Mouse (Mus musculus) liver, embryonic 16.5 days (tissue): ENCODE measurements around the gene Plcg1. TPM values are rescaled to one million over a fixed set of nuclear protein-coding genes. Genes with fewer than 3 reads are reported as not detected.

Experiments used
- ATAC-seq: fragments of 200-750 bp; cut with Nextera tagmentation; 2 replicates; pipeline ENCODE4 v1.8.0; 2017; ENCODE audit warnings: low read depth, mild to moderate bottlenecking, moderate number of reproducible peaks, moderate library complexity
- H3K27ac ChIP-seq: fragments of 300-500 bp; sonication (generic); 2 replicates; pipeline ENCODE4 v1.5.1; 2014; ENCODE audit warnings: mild to moderate bottlenecking, low read length
- H3K27me3 ChIP-seq: fragments of 300-500 bp; sonication (generic); 2 replicates; pipeline ENCODE4 v1.6.1; 2014; ENCODE audit warnings: low read depth, low read length, mixed read lengths; ENCODE audit not compliant: control insufficient read depth, insufficient read depth
- H3K36me3 ChIP-seq: fragments of 300-500 bp; sonication (generic); 2 replicates; pipeline ENCODE4 v1.6.1; 2014; ENCODE audit warnings: mild to moderate bottlenecking; ENCODE audit not compliant: control insufficient read depth, insufficient read depth
- H3K4me1 ChIP-seq: fragments of 300-500 bp; sonication (generic); 2 replicates; pipeline ENCODE4 v1.6.1; 2014; ENCODE audit warnings: low read depth, low read length, mixed read lengths; ENCODE audit not compliant: control insufficient read depth
- H3K4me2 ChIP-seq: fragments of 300-500 bp; sonication (generic); 2 replicates; pipeline ENCODE4 v1.6.1; 2014; ENCODE audit warnings: low read depth, low read length, mixed read lengths
- H3K4me3 ChIP-seq: fragments of 300-500 bp; sonication (generic); 2 replicates; pipeline ENCODE4 v1.5.1; 2014; ENCODE audit warnings: low read depth, mild to moderate bottlenecking, low read length
- H3K9ac ChIP-seq: fragments of 300-500 bp; sonication (generic); 2 replicates; pipeline ENCODE4 v1.6.1; 2014; ENCODE audit warnings: low read depth, low read length
- H3K9me3 ChIP-seq: fragments of 300-500 bp; sonication (generic); replicated peaks from 2 replicates; pipeline ENCODE4 v1.6.1; 2016; ENCODE audit warnings: low read length; ENCODE audit not compliant: control insufficient read depth
- WGBS: fragments of 180-500 bp; shearing (Covaris S2); extraction: QIAGEN DNeasy Blood & Tissue Kit; methylation state at CpG from one replicate; pipeline ENCODE4 v1.1.7; 2014; ENCODE audit not compliant: insufficient replicate concordance; 5-methylcytosine and 5-hydroxymethylcytosine counted together
- polyA plus RNA-seq: library from polyadenylated mRNA; unstranded; fragments of >200 nt; fragmentation: Nextera tagmentation; extraction: Ambion mirVana; gene quantifications from 2 replicates; pipeline ENCODE4 v1.2.1, GENCODE M21; 2015

Gene Plcg1
- polyA plus RNA-seq, 1 experiment from 2014 or later, result 5.5 TPM

- Histone ChIP-seq H3K27ac (peak overlapping the region; percentile 54), H3K36me3 (no peaks in the 10 kb centered on the region), H3K9ac (no peak overlapping the region), H3K4me1 (peaks cover 15% of the 10 kb centered on the region), H3K4me2 (no peak overlapping the region), H3K9me3 (no peaks in the 10 kb centered on the region), H3K4me3 (no peak overlapping the region), H3K27me3 (no peaks in the 10 kb centered on the region)
- ATAC-seq, result peak; percentile 49
- 10% methylated on average over 1 of the region's 1 CpGs for WGBS
These were observed 11.1 kb downstream of the Plcg1 start for GRCm38 (mm10) chr2:160742161-160742609.

GRCm38 (mm10) chr2:160744040-160744822 lies 13.1 kb downstream of the Plcg1 start:
- no peaks in the 10 kb centered on the region for H3K27me3 ChIP-seq
- no peaks in the 10 kb centered on the region for H3K9me3 ChIP-seq
- H3K36me3 ChIP-seq, result no peaks in the 10 kb centered on the region
- 63% methylated on average over 7 of the region's 7 CpGs for WGBS
- no peak for ATAC-seq
- 0 out of 2 replicates have a peak overlapping the region, but pooled peaks have one; percentile 17 for H3K27ac ChIP-seq
- H3K4me2 ChIP-seq, result no peak overlapping the region
- peaks cover 14% of the 10 kb centered on the region for H3K4me1 ChIP-seq
- no peak overlapping the region for H3K4me3 ChIP-seq
- no peak overlapping the region for H3K9ac ChIP-seq

DNA sequence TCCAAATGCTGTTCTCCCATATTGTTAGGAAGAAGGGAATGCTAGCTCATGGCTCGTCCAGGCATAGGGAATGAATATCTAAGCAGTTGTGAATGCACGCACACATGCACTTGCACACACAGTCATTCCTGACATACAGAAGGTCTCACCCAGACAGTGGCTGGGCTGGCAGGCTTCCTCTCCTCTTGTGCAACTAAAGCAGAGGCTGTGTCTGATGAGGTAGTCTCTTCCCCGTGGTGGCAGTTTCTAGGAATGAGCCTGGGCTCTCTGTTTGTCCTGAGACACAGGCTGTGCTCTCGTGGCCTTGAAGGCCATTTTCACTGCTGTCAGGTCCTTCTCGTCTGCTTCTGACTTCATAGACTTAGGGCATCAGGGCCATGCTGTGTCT lies 13.7 kb downstream of the Plcg1 start:
- H3K4me1 ChIP-seq, result peaks cover 8% of the 10 kb centered on the region
- no peak for ATAC-seq
- H3K27ac ChIP-seq, result no peak overlapping the region

DNA sequence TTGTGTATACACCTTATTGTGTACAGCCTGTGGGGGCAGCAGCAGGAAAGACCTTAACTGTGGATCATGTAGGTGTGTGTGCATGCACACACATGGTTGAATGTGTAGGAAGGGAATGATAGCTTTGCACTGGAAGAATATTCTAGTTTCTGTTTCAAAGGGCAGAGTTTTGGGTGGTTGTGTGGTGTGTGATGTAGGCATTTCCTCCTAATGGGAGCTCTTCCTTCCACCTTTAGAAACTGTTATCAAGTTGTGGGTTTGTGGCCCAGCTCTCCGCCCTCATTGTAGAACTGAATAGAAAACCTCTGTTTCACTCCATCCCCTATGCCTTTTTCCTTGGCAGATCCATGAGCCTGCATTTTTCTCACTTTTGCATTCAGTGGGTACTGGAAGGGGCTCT lies 14.4 kb downstream of the Plcg1 start:
- Histone ChIP-seq H3K9ac (no peak overlapping the region), H3K4me1 (peaks cover 7% of the 10 kb centered on the region; the same call in 1 of the 2 replicates), H3K9me3 (no peaks in the 10 kb centered on the region), H3K27ac (no peak overlapping the region), H3K4me2 (no peak overlapping the region), H3K27me3 (no peaks in the 10 kb centered on the region), H3K4me3 (no peak overlapping the region), H3K36me3 (no peaks in the 10 kb centered on the region)
- WGBS, result 50% methylated on average over 1 of the region's 1 CpGs
- ATAC-seq, result no peak

More for the DNA sequence above, 13.7 kb downstream of the Plcg1 start:
- no peaks in the 10 kb centered on the region for H3K9me3 ChIP-seq
- no peak overlapping the region for H3K9ac ChIP-seq
- H3K36me3 ChIP-seq, result no peaks in the 10 kb centered on the region
- no peak overlapping the region for H3K4me3 ChIP-seq
- no peaks in the 10 kb centered on the region for H3K27me3 ChIP-seq
- H3K4me2 ChIP-seq, result no peak overlapping the region
- 40% methylated on average over 5 of the region's 5 CpGs for WGBS

DNA sequence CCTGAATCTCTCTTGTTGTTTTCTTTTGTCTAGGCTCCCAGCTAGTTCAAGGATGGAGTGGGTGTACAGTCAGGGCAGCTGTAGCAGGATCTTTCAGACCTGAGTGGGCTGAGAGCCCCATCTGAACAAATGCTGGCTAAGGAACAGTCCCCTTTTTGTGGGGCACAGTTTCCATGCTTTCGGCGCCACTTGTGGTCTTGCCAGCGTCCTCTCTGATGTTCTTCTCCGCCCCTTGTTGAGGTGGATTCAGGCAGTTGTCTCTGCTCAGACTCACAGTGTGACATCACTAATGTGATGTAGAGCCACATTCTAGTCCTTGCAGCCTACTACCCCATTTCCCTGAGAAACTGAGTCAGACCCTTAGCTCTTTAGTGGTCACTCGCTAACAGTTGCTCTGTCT lies 15.5 kb downstream of the Plcg1 start:
- Histone ChIP-seq H3K4me2 (no peak overlapping the region), H3K4me1 (peaks cover 3% of the 10 kb centered on the region; the same call in 1 of the 2 replicates), H3K4me3 (no peak overlapping the region), H3K27me3 (no peaks in the 10 kb centered on the region), H3K9ac (no peak overlapping the region), H3K9me3 (no peaks in the 10 kb centered on the region), H3K27ac (no peak overlapping the region), H3K36me3 (no peaks in the 10 kb centered on the region)
- no peak for ATAC-seq
- WGBS, result 80% methylated on average over 5 of the region's 5 CpGs

- Histone ChIP-seq H3K27me3 (no peaks in the 10 kb centered on the region), H3K9me3 (no peaks in the 10 kb centered on the region), H3K9ac (no peak overlapping the region), H3K36me3 (no peaks in the 10 kb centered on the region), H3K4me1 (peaks cover 3% of the 10 kb centered on the region; the same call in 1 of the 2 replicates), H3K4me2 (no peak overlapping the region), H3K4me3 (no peak overlapping the region), H3K27ac (no peak overlapping the region)
- ATAC-seq, result no peak
- WGBS, result 66% methylated on average over 10 of the region's 10 CpGs
These were observed 16.0 kb downstream of the Plcg1 start for GRCm38 (mm10) chr2:160747075-160747474.

DNA sequence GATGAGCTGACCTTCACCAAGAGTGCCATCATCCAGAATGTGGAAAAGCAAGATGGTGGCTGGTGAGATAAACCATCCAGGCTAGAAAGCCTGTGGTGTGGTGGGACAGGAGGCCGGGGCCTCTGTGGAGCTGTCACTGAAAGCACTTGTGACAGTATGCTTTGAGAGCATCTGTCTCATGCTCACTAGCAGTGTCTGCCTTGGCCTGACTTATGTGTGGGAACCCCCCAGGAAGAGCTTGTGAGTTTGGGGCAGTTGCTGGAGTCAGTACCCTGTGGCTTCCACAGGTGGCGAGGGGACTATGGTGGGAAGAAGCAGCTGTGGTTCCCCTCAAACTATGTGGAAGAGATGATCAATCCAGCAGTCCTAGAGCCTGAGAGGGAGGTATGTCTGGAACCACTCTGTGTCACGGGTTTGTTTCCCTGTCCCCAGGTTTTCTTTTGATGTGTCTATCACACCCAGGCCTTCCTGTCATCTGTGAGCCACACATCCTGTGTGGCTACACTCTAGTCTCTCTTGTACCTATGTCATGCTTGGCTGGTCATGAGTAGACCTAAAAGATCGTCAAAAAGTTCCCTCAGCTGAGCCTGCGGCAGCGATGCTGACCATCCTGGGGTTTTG lies 25.6 kb downstream of the Plcg1 start:
- Histone ChIP-seq H3K27me3 (no peaks in the 10 kb centered on the region), H3K9me3 (no peaks in the 10 kb centered on the region), H3K4me1 (no peaks in the 10 kb centered on the region), H3K9ac (no peak overlapping the region), H3K4me3 (no peak overlapping the region), H3K27ac (no peak overlapping the region), H3K36me3 (no peaks in the 10 kb centered on the region; the same call in 1 of the 2 replicates), H3K4me2 (no peak overlapping the region)
- 55% methylated on average over 6 of the region's 6 CpGs for WGBS
- ATAC-seq, result no peak

DNA sequence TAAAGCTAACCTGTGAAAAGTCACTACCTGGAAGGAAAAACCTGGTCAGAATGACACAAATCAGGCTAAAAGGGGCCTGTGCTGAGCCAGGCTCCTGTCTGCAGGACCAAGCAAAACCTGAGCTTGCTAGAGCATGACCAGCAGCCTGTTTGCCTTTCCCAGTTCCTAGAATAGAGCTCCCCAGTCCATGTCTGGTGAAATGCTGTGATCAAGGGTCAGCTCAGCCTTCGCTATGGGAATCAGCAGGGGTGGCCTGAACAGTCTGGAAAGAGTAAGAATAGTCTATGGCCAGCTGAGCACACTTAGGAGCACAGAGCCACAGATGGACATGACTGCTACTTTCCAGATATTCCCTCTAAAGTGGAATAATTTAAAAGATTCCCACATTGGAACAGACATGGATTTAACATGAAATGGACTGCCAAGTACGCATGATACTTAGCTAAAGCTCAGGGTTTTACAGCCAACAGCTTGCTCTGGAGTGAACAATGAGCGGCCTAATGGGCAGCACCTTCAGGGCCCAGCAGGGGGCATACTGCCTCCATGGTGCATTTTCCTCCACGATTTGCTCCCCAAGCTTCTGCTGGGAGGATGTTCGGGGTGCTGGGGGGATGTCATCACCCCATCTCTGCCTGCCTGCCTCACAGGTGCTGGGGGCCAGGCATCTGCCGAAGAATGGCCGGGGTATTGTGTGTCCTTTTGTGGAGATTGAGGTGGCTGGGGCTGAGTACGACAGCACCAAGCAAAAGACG lies 29.5 kb downstream of the Plcg1 start:
- Histone ChIP-seq H3K9ac (no peak overlapping the region), H3K9me3 (no peaks in the 10 kb centered on the region), H3K36me3 (no peaks in the 10 kb centered on the region; the same call in 1 of the 2 replicates), H3K4me2 (no peak overlapping the region), H3K27me3 (no peaks in the 10 kb centered on the region), H3K4me1 (no peaks in the 10 kb centered on the region), H3K27ac (no peak overlapping the region), H3K4me3 (no peak overlapping the region)
- peak; percentile 40; the same call in 1 of the 2 replicates for ATAC-seq
- 74% methylated on average over 9 of the region's 9 CpGs for WGBS
